Mouse (Mus musculus) adrenal gland, postnatal 14 days (tissue): ENCODE data around the gene Nr2e3. TPM values are rescaled to one million over a fixed set of nuclear protein-coding genes. Genes with fewer than 3 reads are reported as not detected.
"Not testable (repeated sequence)": the region's sequence is repeated elsewhere in the genome, so short reads cannot be mapped to it uniquely, and the experiment has no call there.

ENCODE experiments used
- DNase-seq: peaks from one replicate; pipeline ENCODE4 v3.0.0; 2021; ENCODE audit warnings: mixed read lengths
- long read RNA-seq, 2 experiments: library from polyadenylated mRNA; stranded (forward); transcript quantifications; one replicate each; pipeline ENCODE4 v2.0.0; 2021
- total RNA-seq: library from RNA; stranded (reverse); gene quantifications from 2 replicates; pipeline ENCODE4 v1.2.3, GENCODE M21; 2021

The Nr2e3 gene
- 0.53 TPM in 1 of 2 replicates, not detected in the other for total RNA-seq
- long read RNA-seq, experiment 1: 0 reads
- long read RNA-seq, experiment 2: 0 reads

DNA sequence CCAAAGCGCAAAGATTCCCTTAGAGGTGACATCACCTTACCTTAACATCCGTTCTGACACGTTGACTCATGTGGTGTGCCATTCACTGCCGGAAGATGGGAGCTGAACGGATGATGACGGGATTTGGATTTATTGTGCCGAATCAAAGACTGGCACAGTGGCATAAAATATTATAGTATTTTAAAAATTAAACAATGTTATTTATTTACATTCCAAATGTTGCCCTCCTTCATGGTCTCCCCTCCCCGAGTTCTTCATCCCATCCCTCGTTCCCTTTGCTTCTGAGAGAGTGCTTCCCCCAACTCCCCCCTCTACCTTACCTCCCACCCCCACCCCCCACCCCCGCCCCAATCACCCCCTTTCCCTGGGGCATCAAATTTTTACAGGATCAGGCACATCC, at the start of gene Nr2e3:
TSS of gene Nr2e3 (minus strand) at position 101 of the 400 bp plus-strand sequence.
- DNase-seq: no peak

DNA sequence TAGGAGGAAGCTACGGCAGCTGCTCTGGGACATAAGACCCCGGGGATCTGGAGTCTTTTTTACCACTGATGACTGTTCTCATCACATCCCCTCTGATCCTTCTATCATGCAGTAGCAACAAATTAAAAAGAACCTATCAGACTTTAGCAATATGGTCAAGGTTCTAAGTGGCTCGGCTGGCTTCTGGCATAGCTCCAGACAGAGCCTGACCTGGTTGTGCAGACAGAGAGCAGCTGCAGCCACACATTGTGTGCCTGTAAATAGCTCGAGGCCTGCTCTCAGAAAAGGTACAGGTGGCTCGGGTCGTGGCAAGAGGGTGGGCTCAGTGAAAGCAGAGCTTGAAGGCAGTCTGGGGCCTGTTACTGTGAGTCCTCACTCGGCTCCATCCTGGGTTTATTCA, 48.5 kb upstream of the Nr2e3 start:
- DNase-seq: peak; percentile 50

DNA sequence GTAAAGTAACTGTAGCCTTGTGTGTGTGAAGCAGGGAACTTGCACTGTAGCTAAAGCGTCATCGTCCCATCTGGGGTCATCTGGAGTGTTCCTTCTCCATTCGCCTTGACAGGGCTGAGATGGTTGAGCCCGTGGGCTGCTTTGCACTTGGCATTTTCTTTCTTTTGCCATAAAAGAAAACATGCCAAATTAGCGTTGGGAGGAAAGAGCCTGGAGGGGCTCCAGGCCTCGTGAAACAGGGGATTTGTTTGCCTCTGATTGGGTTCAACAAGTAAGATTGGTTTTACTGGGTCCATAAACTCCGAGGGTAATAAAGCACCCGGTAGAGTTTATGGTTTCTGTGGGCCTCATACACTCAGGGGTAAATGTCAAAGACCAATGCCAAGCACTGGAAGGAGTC, 41.9 kb upstream of the Nr2e3 start:
- DNase-seq: no peak

DNA sequence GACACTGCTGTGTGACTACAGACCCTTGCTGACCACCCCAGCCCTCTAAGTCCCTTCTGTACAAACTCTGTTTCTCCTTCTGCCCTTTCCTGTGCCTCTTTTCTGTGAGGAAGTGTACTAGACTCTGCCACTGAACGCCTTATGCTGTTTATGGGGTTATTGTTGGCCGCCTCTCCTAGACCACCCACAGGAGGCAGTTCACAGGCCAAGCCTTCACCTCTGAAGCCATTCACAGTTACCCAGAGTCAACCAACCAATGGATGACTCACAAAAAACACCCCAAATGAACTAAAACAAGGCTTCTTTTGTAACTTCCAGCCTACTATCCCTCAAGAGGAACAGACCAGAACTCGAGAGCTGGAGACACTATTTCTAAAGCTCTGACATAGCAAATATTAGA, 41.0 kb upstream of the Nr2e3 start:
- no peak for DNase-seq

DNA sequence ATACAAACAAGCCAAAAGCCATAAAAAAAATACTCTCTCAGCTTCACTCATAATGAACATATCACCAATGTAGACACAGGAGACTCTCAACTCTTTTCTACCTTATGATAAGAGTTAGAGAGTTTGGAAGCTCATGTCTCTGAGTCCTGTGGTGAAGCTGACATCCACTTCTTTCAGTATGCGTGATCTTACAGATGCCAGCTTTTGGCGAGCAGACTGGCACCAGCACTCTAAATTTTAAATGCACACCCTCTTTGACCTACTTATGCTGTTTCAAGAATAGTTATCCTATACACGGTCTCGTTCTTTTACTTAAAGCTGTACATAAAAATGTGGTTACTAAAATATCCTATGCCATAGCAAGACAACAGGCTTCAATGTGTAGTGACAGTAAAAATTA, 37.3 kb upstream of the Nr2e3 start:
- no peak for DNase-seq

DNA sequence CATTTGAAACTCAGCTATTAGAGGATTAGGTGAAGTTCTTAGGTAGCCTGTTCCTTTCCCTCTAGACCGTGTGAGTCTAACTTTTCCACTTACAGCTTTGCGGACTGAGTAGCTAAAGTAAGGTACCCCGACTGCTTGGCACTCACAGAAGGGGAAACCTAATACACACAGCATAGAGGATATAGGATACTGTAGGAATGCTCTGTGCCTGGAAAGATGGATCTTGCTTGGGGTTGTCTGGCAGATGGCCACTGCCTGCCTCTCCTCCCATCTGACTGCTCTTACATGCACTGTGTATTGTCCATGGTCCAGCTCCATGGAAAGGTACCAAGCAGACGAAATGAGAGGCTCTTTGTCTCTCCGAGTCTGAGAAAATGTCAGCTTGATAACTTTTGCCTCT, 30.9 kb upstream of the Nr2e3 start:
- DNase-seq: no peak

DNA sequence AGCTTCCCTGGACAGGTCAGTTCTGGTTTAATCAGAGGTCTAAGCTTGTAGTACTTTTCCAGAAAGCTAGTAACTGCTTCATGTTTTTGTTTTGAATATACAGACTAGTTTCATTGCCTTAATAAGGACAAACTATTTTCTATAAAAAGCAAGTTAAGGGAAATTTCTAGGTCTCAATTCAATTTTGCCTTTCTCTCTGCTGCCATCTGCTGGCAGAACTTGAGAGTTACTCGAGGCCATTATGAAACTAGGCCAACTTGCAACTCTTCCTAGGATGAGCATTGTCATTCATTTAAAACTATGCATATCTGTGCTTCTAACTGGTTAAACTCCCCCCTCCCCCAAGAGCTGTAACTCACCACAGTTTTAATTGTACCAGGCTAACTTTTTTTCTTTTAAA, 29.4 kb upstream of the Nr2e3 start:
- peak; percentile 82 for DNase-seq

DNA sequence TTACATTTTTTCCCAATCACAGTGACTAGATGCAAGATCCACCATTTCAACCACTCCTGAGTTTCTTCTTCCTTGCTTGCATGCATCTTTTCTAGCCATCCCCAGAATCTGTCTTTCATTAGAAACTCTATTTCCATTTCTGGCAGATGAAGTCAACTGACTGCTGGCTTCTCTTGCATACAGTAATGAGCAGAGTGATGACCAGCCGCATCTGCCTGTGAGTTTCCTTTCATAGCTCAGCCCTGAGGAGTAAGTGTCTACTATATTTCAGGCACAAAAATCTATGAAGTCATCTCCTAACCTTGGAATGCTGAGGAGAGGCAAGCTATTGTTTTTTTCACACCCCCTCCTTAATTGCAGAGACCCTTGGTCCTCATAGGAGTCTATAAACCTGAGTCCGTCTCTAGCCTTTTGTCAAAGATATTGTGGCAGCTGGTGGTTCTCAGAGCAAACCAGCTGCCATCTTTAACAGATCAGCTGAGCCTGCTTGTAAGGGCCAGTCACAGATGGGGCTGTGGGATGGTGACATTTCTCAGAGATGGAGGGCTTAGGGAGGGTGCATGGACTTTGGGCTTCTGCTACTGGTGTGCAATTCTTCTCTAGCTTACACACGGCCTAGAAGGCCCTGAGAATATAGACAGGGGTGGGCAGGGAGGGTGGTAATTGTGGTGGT, 25.6 kb upstream of the Nr2e3 start:
- DNase-seq: no peak

DNA sequence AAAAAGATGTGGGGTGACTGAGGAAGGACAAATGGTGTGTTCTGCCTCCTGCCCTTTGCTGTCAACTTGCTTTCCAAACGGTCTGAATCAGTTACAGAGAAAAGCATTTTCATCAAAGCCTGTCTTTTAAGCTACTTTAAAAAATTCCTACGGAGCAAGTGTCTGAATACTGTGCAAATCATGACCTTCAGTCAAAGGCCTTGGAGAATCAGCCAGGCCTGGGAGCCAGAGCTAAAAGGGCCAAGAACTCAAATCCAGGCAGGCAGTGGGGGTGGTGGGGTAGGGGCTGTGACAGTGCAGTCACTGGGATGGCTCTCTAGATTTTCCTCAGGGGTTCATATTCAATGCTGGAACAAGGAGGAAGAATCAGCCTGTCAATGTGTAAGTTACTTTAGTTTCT, 20.7 kb upstream of the Nr2e3 start:
- DNase-seq: peak; percentile 63

DNA sequence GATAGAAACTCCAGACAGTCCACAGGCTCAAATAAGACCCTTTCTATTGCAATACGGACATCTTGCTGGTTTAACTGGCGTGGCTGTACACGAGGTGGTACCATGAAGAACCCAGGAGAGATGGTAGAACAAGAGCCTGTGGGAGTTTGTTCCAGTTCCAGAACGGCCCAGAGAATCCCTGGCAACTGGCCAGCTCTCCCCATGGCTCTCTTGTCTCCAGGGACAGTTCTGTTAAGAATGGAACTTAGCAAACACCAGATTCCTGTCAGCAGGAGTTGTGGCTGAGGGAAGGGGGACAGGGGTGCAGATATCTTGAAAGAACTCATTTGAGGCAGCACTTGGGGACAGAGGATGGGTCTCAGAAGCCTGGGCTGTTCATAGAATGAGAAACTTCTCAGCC, 10.8 kb upstream of the Nr2e3 start:
- DNase-seq: peak; percentile 26

DNA sequence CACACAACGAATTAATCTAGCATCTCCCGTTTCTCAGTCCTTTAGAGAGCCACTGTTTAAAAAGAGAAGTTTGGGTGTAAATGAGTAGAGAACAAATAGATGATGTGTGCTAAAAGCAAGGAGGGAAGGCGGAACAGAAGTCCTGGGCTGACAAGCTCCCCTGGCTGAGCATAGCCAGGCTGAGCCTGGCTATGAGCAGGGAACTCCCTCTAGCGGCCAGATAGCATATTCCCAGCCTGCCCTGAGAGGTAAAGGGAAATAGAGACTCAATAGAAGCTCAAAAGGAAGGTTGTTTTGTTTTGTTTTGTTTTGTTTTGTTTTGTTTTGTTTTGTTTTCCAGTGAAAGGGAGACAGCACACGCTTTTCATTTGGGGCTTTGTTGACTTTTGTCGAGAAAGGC, 8.9 kb upstream of the Nr2e3 start:
- DNase-seq: peak; percentile 80

DNA sequence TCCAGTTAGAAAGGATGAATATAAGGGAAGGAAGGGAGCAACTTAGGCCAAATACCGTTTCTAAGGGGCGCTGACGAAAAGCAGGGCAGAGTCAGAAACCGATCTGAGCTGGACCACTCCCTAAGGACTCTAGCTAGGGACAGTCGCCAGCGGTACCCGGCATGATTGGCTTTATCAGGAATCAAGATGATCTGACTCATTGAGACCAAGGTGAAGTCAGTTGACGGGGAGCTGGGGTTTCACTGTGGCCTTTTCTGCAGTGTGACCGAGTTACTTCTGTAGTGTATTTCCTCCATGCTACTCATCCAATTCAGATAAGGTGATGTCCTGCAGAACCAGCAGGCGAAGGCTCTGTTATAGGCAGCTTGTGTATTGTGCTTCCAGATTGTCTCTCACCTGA, 4.6 kb upstream of the Nr2e3 start:
- no peak for DNase-seq

DNA sequence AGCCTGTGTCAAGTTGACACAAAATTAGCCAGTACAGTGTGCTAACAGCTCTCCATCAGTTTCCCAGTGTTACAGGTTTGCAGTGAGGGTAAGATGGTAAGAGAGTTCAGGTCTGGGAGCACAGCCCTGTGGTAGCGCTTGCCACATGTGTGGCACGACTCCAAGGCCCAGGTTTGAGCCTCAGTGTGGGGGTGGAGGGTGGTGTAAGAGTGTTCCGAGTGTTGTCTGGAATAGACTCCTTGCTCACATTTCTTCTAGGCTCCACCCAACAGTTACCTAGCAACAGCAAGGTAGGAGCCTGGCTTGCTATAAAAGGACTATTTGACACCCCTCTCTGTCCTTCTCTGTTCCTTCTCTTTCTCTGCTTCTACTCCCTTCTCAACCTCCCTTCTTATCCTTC, 3.9 kb upstream of the Nr2e3 start:
- peak; percentile 44 for DNase-seq

DNA sequence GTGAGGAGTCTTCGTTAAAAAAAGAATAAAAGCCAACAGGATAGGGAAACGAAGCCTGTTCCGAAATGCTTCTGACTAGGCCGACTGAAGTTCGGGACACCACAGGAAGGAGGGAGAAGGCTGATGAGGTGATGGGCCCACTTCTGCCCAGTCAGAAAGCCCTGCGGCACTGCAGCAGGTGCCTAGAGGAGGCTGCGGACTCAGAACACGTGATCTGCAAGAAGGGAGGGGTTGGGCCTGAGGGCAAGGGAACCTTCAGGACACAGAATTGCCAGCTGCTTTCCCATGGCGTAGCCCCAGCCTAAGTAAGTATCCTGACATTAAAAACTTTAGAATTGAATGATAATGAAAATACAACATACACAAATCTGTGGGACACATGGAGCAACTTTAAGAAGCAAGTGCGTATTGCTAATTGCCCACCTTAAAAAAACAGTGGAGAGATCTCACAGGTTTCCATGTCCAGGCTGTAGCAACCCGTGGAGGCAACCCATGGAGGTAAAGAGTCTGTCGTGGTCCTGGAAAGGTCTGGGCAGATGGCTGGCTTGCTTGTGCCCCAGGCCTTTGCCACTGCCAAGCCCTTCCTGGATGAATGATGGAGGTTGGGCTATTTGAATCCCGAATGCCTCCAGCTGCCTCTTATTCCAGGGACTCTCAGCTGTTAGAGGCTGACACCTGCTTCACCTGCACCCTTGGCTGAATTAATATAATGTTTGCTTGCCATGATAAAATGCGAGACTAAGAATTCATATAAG, 919 bp upstream of the Nr2e3 start:
- DNase-seq: no peak

DNA sequence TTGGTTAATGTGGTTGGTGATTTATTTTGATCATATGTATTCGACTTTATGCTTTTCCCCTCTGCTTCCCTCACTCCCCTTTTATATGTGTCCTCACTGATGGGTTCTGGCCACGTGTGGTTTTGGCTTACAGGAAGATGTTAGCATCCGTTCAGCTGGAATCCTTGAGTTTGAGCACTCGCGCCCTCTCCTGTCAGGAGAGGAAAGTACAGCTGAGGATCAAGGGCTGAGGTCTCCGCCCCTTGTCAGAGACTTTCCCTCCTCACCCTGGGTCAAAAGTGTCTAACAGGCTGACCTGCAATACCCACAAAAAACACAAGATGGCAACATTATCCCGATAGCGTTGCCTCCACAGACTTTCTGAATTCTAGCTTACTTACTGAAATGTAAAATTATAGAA, 1.2 kb downstream of the Nr2e3 start:
- DNase-seq: peak; percentile 92

DNA sequence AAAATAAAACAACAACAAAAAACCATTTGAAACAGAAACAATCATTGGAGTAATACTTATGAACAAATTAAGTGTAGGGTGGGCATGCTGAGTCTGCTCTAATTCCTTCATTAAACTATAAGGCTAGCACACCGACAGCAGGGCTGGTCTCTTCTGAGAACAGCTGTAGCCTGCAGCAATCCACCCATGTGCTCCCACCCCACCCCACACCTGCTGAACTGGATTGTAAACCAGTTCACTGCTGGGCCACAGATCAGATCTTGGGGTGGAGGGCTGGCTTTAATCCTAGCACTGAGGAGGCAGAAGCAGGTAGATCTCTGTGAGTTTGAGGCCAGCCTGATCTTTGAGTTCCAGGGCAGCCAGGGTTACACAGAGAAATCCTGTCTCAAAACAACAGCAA, 2.3 kb downstream of the Nr2e3 start:
- DNase-seq: not testable (repeated sequence)

DNA sequence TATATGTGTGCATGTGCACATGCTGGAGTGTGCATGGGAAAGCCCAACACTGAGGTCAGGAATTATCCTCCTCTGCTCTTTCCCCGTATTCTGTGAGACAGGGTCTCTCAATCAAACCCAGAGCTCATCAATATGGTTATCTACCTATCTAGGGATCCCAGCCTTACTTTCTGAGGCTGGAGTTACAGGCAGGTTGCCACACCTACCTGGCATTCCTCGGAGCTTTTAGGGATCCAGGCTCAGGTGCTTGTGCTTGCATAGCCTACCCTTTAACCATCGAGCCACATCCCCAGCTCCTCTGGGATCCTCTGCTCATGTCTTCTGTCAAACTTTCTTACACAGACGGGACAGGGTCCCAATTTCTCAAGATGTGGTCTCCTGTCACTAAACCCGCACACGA, 4.0 kb downstream of the Nr2e3 start:
- DNase-seq: no peak

DNA sequence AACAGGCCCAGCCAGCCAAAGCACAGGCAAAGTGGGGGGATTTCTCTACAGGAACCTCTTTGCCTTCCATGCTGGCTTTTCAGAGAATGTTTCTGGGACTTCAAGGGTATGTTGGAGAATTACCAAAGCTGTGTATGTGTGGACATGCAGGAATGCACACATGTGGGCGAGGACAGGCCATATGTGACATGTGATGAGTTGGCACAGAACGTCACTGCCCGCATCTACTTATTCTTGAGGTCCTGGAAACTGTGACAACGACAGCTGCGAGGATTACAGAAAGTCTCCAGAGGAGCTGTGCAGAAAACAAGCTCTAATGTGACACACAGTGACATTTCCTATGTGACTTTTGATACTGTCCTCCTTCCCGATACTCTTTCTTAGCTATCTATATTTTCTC, 4.8 kb downstream of the Nr2e3 start:
- DNase-seq: no peak

DNA sequence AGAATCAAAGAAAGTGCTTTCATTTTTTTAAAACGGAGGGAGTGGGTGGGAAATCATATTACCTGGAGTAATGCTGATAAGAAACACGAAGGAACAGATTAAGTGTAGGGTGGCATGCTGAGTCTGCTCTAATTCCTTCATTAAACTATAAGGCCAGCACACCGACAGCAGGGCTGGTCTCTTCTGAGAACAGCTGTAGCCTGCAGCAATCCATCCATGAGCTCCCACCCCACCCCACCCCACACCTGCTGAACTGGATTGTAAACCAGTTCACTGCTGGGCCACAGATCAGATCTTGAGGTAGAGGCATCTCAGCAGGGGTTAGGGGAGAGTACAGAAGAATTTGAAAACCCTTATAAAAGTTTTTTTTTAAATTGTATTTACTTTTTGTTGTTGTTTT, 5.3 kb downstream of the Nr2e3 start:
- no peak for DNase-seq

DNA sequence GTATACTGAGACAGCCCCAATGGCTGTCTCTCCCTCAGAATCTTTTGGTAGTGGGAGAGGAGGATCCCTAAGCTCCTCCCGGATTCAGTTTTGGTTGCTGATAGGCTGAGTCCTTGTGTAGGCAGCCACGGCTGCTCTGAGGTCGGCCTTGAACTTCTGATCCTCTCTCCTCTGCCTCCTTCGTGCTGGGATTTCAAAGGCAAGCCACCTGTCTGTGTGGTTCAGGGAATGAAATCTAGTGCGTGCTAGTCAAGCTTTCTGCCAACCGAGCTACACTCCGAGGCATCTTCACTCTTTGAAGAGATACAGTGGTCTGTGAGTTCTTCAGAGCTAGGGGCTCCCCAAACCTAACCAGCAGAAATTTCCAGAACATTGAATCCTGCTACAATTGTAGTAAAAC, 6.9 kb downstream of the Nr2e3 start:
- no peak for DNase-seq

DNA sequence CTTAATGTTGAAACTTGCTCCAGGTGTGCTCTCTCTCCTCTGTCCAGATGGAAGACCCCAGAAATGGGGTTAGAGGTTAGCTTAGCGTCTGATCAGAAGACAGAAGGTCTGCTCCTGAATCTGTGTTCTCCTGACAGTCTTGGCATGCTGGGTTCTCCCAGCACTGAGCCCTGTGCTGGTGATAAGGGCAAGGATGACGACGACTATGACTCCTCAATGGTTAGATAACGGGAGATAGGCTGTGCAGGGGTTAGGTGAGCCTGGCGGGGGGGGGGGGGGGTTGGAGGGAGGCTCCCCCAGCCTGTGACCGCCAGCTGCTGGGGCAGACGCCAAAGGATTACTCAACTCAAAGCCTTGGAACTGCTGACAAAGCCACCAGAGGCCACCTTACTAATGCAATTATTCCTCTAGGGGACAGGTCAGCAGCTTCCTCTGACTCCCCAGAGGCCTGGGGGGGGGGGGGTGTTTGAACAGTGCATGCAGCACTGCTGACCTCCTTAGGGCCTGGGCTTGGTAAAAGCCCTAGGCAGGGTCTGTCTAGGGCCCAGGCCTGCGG, 7.9 kb downstream of the Nr2e3 start:
- DNase-seq: peak; percentile 86

DNA sequence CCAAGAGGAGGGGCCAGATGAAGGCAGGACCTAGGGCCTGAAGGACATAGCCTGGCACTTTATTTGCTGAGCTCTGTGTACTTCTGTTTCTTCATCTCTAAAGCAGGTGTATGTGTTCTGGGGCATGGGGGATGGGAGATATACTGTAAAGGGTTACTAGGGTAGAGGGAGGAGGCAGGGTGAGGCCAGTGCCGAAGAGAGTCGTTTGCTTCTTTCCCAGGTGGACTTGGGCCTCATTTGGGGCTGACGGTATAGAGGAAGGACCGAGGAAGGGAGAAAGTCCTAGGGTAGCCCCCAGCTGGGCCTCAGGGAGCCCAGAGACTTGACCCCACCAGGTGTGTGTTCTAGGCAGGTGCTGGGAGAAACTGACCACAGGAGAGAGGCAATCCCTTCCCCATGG, 8.5 kb downstream of the Nr2e3 start:
- no peak for DNase-seq

DNA sequence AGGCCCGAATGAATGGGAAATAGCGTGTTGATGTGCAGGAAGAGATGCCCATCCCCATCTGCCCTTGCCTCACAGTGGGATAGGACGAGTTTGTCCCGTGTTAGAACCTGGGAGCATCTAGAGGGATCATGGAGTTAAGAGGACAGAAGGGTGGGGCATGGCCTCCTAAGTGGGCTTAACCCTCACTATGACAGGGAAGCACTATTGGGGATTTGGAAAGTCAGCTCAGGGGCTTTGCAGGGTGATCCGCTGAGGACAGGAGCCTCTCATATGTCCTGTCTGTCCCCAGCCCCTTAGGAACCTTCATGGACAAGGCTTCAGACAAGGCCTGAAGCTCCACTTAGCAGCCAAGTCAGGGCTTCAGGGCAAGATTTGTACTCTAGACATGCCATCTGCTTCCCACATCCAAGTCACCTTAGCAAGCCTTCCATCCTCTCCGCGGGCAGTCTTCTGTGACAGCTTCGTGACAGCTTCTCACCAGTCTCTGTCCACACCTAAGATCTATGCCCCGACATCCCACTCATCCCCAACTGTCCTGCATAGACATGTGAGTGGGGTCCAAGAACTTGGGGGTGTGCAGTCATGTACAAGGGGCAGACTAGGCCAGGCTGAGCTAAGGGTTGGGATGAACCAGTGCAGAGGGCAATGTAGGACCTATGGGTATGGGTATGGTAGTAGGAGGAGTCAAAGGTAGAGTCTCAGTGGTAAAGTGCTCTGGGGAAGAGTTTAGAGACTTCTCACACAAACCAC, 9.3 kb downstream of the Nr2e3 start:
- DNase-seq: no peak
